Mouse (Mus musculus) lung, embryonic 15.5 days (tissue): ENCODE measurements around the gene Armc10. TPM values are rescaled to one million over a fixed set of nuclear protein-coding genes. Genes with fewer than 3 reads are reported as not detected.
"Not testable (repeated sequence)": the region's sequence is repeated elsewhere in the genome, so short reads cannot be mapped to it uniquely, and the experiment has no call there.

Source experiments
- ATAC-seq: fragments of 200-750 bp; cut with Nextera tagmentation; 2 replicates; pipeline ENCODE4 v1.8.0; 2017; ENCODE audit warnings: moderate number of reproducible peaks, borderline replicate concordance; ENCODE audit not compliant: low FRiP score, low TSS enrichment; ENCODE audit errors: extremely low read depth
- H3K27ac ChIP-seq: fragments of 300-500 bp; sonication (generic); 2 replicates; pipeline ENCODE4 v1.5.1; 2015; ENCODE audit warnings: moderate library complexity, mild to moderate bottlenecking, inconsistent platforms
- H3K27me3 ChIP-seq: fragments of 300-500 bp; sonication (generic); 2 replicates; pipeline ENCODE4 v1.6.1; 2015; ENCODE audit warnings: inconsistent platforms
- H3K36me3 ChIP-seq: fragments of 300-500 bp; sonication (generic); 2 replicates; pipeline ENCODE4 v1.6.1; 2015; ENCODE audit warnings: inconsistent platforms
- H3K4me1 ChIP-seq: fragments of 300-500 bp; sonication (generic); 2 replicates; pipeline ENCODE4 v1.6.1; 2015; ENCODE audit warnings: inconsistent platforms
- H3K4me2 ChIP-seq: fragments of 300-500 bp; sonication (generic); 2 replicates; pipeline ENCODE4 v1.6.1; 2015; ENCODE audit warnings: inconsistent platforms, mild to moderate bottlenecking, moderate library complexity
- H3K4me3 ChIP-seq: fragments of 300-500 bp; sonication (generic); 2 replicates; pipeline ENCODE4 v1.5.1; 2015; ENCODE audit warnings: mild to moderate bottlenecking, inconsistent platforms
- H3K9ac ChIP-seq: fragments of 300-500 bp; sonication (generic); 2 replicates; pipeline ENCODE4 v1.6.1; 2015; ENCODE audit warnings: inconsistent platforms
- H3K9me3 ChIP-seq: fragments of 300-500 bp; sonication (generic); 2 replicates; pipeline ENCODE4 v1.6.1; 2016; ENCODE audit warnings: inconsistent platforms
- WGBS: fragments of 180-500 bp; shearing (Covaris S2); methylation state at CpG from one replicate; pipeline ENCODE4 v1.1.7; 2015; 5-methylcytosine and 5-hydroxymethylcytosine counted together
- polyA plus RNA-seq: library from polyadenylated mRNA; unstranded; fragments of >200 nt; fragmentation: Nextera tagmentation; extraction: Ambion mirVana; gene quantifications from 2 replicates; pipeline ENCODE4 v1.2.1, GENCODE M21; 2015

The Armc10 gene
- 41.8 and 42.8 TPM in 2 replicates for polyA plus RNA-seq

- under 1% methylated on average over 37 of the region's 40 CpGs for WGBS
- Histone ChIP-seq H3K4me2 (peak within 1 kb of the TSS; percentile 77), H3K27ac (peak within 1 kb of the TSS; percentile 90), H3K27me3 (no peaks in the 10 kb centered on the region), H3K4me3 (peak within 1 kb of the TSS; percentile 78), H3K4me1 (peaks cover 12% of the 10 kb centered on the region), H3K9ac (peak within 1 kb of the TSS; percentile 68), H3K36me3 (peaks cover 20% of the 10 kb centered on the region), H3K9me3 (no peaks in the 10 kb centered on the region)
- ATAC-seq: peak; percentile 97
These were observed at the start of gene Armc10, which contains the start of gene Fbxl13 for GRCm38 (mm10) chr5:21645439-21646132. Gene Armc10 (plus strand): TSS chr5:21645813. Gene Fbxl13 (minus strand): TSS chr5:21645634.

GRCm38 (mm10) chr5:21599536-21599935 lies 46.1 kb upstream of the Armc10 start:
- not testable (repeated sequence) for H3K27ac ChIP-seq, H3K36me3 ChIP-seq, H3K27me3 ChIP-seq, H3K9ac ChIP-seq, H3K9me3 ChIP-seq, H3K4me1 ChIP-seq, H3K4me2 ChIP-seq, H3K4me3 ChIP-seq, ATAC-seq
- 46% methylated on average over 2 of the region's 2 CpGs for WGBS

- 89% methylated on average over 4 of the region's 4 CpGs for WGBS
These were observed 45.7 kb upstream of the Armc10 start for GRCm38 (mm10) chr5:21599961-21600360.

GRCm38 (mm10) chr5:21605936-21606335 lies 39.7 kb upstream of the Armc10 start:
- Histone ChIP-seq H3K9me3 (no peaks in the 10 kb centered on the region), H3K27me3 (no peaks in the 10 kb centered on the region), H3K4me1 (no peaks in the 10 kb centered on the region), H3K36me3 (no peaks in the 10 kb centered on the region), H3K4me2 (no peak overlapping the region), H3K4me3 (no peak overlapping the region), H3K9ac (no peak overlapping the region), H3K27ac (no peak overlapping the region)
- 47% methylated on average over 6 of the region's 6 CpGs for WGBS
- ATAC-seq: no peak

More at GRCm38 (mm10) chr5:21599961-21600360, 45.7 kb upstream of the Armc10 start:
- ATAC-seq: no peak
- Histone ChIP-seq H3K4me2 (no peak overlapping the region), H3K27me3 (no peaks in the 10 kb centered on the region), H3K36me3 (no peaks in the 10 kb centered on the region), H3K4me1 (no peaks in the 10 kb centered on the region), H3K9me3 (no peaks in the 10 kb centered on the region), H3K4me3 (no peak overlapping the region), H3K27ac (no peak overlapping the region), H3K9ac (no peak overlapping the region)

DNA sequence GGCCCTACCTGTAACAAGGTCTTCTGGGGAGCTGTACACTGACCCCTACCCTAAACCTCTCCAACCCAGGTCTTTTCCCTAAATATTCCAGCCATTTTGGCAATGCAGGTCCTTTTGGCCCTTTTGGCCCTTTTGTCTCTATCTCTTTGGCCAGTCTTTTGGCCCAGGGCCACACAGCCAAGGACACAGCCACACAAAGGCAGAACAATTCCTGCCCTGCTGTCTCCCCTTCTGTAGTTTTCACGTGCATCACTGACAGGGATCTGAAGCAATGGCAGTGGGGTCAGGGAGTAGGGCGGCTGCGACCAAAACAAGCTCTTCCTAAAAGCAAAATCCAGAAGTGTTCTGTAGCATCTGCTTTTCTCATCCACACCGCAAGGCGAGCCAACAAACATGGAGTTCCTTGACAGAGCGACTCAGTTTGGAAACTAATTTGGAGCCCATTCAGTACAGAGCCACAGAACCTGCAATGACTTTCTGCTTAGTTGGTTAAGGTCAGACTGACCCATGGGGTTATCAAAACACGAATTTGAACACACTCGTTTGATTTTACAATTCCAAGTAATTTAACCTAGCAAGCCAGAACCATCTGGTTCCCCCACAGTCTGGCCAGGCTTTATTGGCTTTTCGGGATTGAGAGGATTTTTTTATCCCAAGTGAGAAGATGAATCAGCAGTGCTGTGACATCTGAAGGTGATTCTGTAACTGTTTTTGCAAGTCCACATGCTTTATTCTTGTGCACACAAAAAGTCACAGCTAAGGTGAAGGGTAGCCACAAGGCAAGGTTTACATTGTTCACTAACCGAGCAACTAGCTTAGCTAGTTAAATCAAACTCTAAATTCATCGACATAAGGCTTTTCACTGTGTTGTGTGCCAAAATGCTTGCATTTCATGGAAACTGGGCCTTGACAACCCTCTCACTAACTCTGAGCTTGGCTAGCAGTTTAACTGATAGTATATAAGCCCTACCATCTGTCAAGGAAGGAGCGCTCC lies 37.0 kb upstream of the Armc10 start:
- no peak overlapping the region for H3K4me3 ChIP-seq
- H3K27ac ChIP-seq: no peak overlapping the region
- H3K4me2 ChIP-seq: no peak overlapping the region
- WGBS: 66% methylated on average over 12 of the region's 12 CpGs
- H3K9me3 ChIP-seq: no peaks in the 10 kb centered on the region
- no peaks in the 10 kb centered on the region for H3K27me3 ChIP-seq
- ATAC-seq: no peak
- no peaks in the 10 kb centered on the region for H3K36me3 ChIP-seq
- no peak overlapping the region for H3K9ac ChIP-seq
- H3K4me1 ChIP-seq: no peaks in the 10 kb centered on the region

DNA sequence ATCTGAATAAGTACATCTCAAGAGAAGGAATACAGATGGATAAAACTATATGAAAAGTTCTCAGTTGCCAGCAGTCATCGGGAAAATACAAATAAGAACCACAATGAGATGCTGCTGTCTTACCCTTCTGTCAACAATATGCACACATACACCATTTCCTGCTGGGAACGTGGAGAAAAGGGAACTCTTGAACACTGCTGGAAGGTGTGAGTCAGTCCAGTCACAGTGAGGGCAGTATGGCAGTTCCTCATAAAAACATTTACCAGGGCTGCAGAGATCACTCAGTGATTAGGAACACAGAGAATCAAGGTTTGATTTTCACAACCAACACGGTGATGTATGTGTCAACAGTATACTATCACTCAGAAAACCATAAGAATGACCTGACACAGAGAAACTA lies 34.6 kb upstream of the Armc10 start:
- H3K4me3 ChIP-seq: no peak overlapping the region
- H3K27ac ChIP-seq: no peak overlapping the region
- no peak overlapping the region for H3K9ac ChIP-seq
- ATAC-seq: no peak
- no peaks in the 10 kb centered on the region for H3K9me3 ChIP-seq
- no peaks in the 10 kb centered on the region for H3K4me1 ChIP-seq
- H3K36me3 ChIP-seq: no peaks in the 10 kb centered on the region
- H3K27me3 ChIP-seq: no peaks in the 10 kb centered on the region
- 60% methylated on average over 3 of the region's 3 CpGs for WGBS
- H3K4me2 ChIP-seq: no peak overlapping the region

GRCm38 (mm10) chr5:21614299-21614698 lies 31.3 kb upstream of the Armc10 start:
- not testable (repeated sequence) for H3K9ac ChIP-seq, H3K27ac ChIP-seq, H3K4me2 ChIP-seq, ATAC-seq, H3K9me3 ChIP-seq, H3K36me3 ChIP-seq, H3K27me3 ChIP-seq, H3K4me3 ChIP-seq, H3K4me1 ChIP-seq
- WGBS: 96% methylated on average over 11 of the region's 11 CpGs

DNA sequence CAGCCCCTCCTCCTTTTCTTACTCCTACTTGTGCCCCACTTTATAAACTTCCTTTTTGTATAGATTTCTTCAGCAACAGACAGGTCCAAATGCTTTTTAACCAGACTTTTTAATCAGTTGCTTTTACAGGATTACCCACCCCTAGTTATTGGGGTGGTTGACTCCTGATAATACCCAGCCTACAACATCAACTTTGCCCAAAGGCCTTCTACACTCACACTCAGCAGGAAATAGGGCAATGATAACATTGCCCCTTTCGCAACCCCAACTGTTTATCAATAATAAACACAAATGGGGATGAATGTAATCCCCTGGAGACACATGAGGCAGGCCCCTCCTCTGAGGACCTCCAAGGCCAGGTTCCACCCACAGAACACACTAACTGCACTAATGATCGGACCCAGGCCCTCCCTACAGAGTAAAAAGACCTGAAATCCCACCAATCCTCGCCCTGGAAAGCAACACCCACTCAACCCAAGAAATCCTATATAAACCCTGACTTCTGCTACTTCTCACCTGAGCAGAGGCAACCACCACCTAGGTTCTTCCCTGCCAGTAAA lies 29.1 kb upstream of the Armc10 start:
- Histone ChIP-seq H3K4me3 (no peak overlapping the region), H3K27ac (no peak overlapping the region), H3K4me2 (no peak overlapping the region), H3K4me1 (no peaks in the 10 kb centered on the region), H3K36me3 (no peaks in the 10 kb centered on the region), H3K9me3 (no peaks in the 10 kb centered on the region), H3K27me3 (no peaks in the 10 kb centered on the region), H3K9ac (no peak overlapping the region)
- 55% methylated on average over 3 of the region's 3 CpGs for WGBS
- ATAC-seq: no peak

- no peak for ATAC-seq
- no peaks in the 10 kb centered on the region for H3K27me3 ChIP-seq
- no peak overlapping the region for H3K4me3 ChIP-seq
- H3K36me3 ChIP-seq: no peaks in the 10 kb centered on the region
- H3K4me1 ChIP-seq: no peaks in the 10 kb centered on the region
- H3K9ac ChIP-seq: no peak overlapping the region
- no peak overlapping the region for H3K27ac ChIP-seq
- H3K4me2 ChIP-seq: no peak overlapping the region
- no peaks in the 10 kb centered on the region for H3K9me3 ChIP-seq
These were observed 19.7 kb upstream of the Armc10 start for GRCm38 (mm10) chr5:21625916-21626315.

GRCm38 (mm10) chr5:21640961-21641360 lies 4.7 kb upstream of the Armc10 start:
- no peak for ATAC-seq
- WGBS: 0% methylated on average over 1 of the region's 1 CpGs

GRCm38 (mm10) chr5:21643606-21644005 lies 2.0 kb upstream of the Armc10 start:
- no peak overlapping the region for H3K4me2 ChIP-seq
- 19% methylated on average over 1 of the region's 1 CpGs for WGBS
- H3K4me3 ChIP-seq: no peak overlapping the region
- H3K9me3 ChIP-seq: no peaks in the 10 kb centered on the region
- H3K27ac ChIP-seq: no peak overlapping the region
- no peak overlapping the region for H3K9ac ChIP-seq
- no peak for ATAC-seq
- H3K36me3 ChIP-seq: peaks cover 1% of the 10 kb centered on the region
- peaks cover 12% of the 10 kb centered on the region for H3K4me1 ChIP-seq
- no peaks in the 10 kb centered on the region for H3K27me3 ChIP-seq

More at GRCm38 (mm10) chr5:21640961-21641360, 4.7 kb upstream of the Armc10 start:
- no peaks in the 10 kb centered on the region for H3K36me3 ChIP-seq
- H3K4me1 ChIP-seq: peaks cover 7% of the 10 kb centered on the region; the same call in 1 of the 2 replicates
- H3K9ac ChIP-seq: no peak overlapping the region
- H3K27ac ChIP-seq: no peak overlapping the region
- H3K9me3 ChIP-seq: no peaks in the 10 kb centered on the region
- no peak overlapping the region for H3K4me3 ChIP-seq
- no peaks in the 10 kb centered on the region for H3K27me3 ChIP-seq
- no peak overlapping the region for H3K4me2 ChIP-seq
